Mouse (Mus musculus): ENCODE data around the gene Rerg. TPM values are rescaled to one million over a fixed set of nuclear protein-coding genes. Genes with fewer than 3 reads are reported as not detected.

Gene Rerg
- polyA plus RNA-seq, 1 experiment from 2014 or later = 23.9 TPM

- Histone ChIP-seq H3K36me3 (ENCODE audit: control insufficient read depth, insufficient read depth, low read length) (no peaks in the 10 kb centered on the region), H3K4me3 (ENCODE audit: low read depth, low read length) (no peak overlapping the region), H3K27me3 (ENCODE audit: control insufficient read depth, insufficient read depth, low read length) (no peaks in the 10 kb centered on the region), H3K27ac (replicated peaks) (no peak overlapping the region), H3K9me3 (ENCODE audit: control insufficient read depth, low read length) (no peaks in the 10 kb centered on the region), H3K4me1 (replicated peaks; ENCODE audit: control insufficient read depth, insufficient read depth) (no peaks in the 10 kb centered on the region), H3K9ac (ENCODE audit: low read length) (no peak overlapping the region), H3K4me2 (replicated peaks; ENCODE audit: low read depth) (no peak overlapping the region)
- ATAC-seq (ENCODE audit: low FRiP score, low TSS enrichment) (no peak), DNase-seq (ENCODE audit: low spot score) (no peak)
- WGBS = 67% methylated on average over 13 of the region's 13 CpGs
- TF ChIP-seq CTCF (IDR thresholded peaks at IDR 0.05; ENCODE audit: low read depth) (no peak), EP300 (optimal IDR thresholded peaks at IDR 0.05) (no peak)
These were observed 93.6 kb downstream of the Rerg start for GRCm38 (mm10) chr6:137076731-137077130.

GRCm38 (mm10) chr6:137076225-137076624, 94.1 kb downstream of the Rerg start:
- no peak overlapping the region for H3K9ac ChIP-seq (ENCODE audit: low read length)
- H3K27me3 ChIP-seq (ENCODE audit: control insufficient read depth, insufficient read depth, low read length) = no peaks in the 10 kb centered on the region
- TF ChIP-seq EP300 (optimal IDR thresholded peaks at IDR 0.05) = no peak
- no peak for TF ChIP-seq CTCF (IDR thresholded peaks at IDR 0.05; ENCODE audit: low read depth)
- no peak overlapping the region for H3K4me3 ChIP-seq (ENCODE audit: low read depth, low read length)
- DNase-seq (ENCODE audit: low spot score) (no peak), ATAC-seq (ENCODE audit: low FRiP score, low TSS enrichment) (no peak)
- H3K36me3 ChIP-seq (ENCODE audit: control insufficient read depth, insufficient read depth, low read length) = no peaks in the 10 kb centered on the region
- no peak overlapping the region for H3K27ac ChIP-seq (replicated peaks)
- no peaks in the 10 kb centered on the region for H3K9me3 ChIP-seq (ENCODE audit: control insufficient read depth, low read length)
- 61% methylated on average over 6 of the region's 6 CpGs for WGBS
- H3K4me1 ChIP-seq (replicated peaks; ENCODE audit: control insufficient read depth, insufficient read depth) = no peaks in the 10 kb centered on the region
- no peak overlapping the region for H3K4me2 ChIP-seq (replicated peaks; ENCODE audit: low read depth)

- 59% methylated on average over 8 of the region's 8 CpGs for WGBS
- TF ChIP-seq CTCF (IDR thresholded peaks at IDR 0.05; ENCODE audit: low read depth) = no peak
- no peak for TF ChIP-seq EP300 (optimal IDR thresholded peaks at IDR 0.05)
- H3K4me3 ChIP-seq (ENCODE audit: low read depth, low read length) = no peak overlapping the region
- H3K36me3 ChIP-seq (ENCODE audit: control insufficient read depth, insufficient read depth, low read length) = no peaks in the 10 kb centered on the region
- H3K9me3 ChIP-seq (ENCODE audit: control insufficient read depth, low read length) = no peaks in the 10 kb centered on the region
- no peaks in the 10 kb centered on the region for H3K4me1 ChIP-seq (replicated peaks; ENCODE audit: control insufficient read depth, insufficient read depth)
- no peak overlapping the region for H3K27ac ChIP-seq (replicated peaks)
- no peak for DNase-seq (ENCODE audit: low spot score)
- no peak overlapping the region for H3K4me2 ChIP-seq (replicated peaks; ENCODE audit: low read depth)
- no peak for ATAC-seq (ENCODE audit: low FRiP score, low TSS enrichment)
- no peaks in the 10 kb centered on the region for H3K27me3 ChIP-seq (ENCODE audit: control insufficient read depth, insufficient read depth, low read length)
- no peak overlapping the region for H3K9ac ChIP-seq (ENCODE audit: low read length)
These were observed 98.0 kb downstream of the Rerg start for GRCm38 (mm10) chr6:137072256-137072655.

- no peak overlapping the region for H3K4me2 ChIP-seq (replicated peaks; ENCODE audit: low read depth)
- H3K4me1 ChIP-seq (replicated peaks; ENCODE audit: control insufficient read depth, insufficient read depth) = no peaks in the 10 kb centered on the region
- TF ChIP-seq CTCF (IDR thresholded peaks at IDR 0.05; ENCODE audit: low read depth) (no peak), EP300 (optimal IDR thresholded peaks at IDR 0.05) (no peak)
- WGBS = 81% methylated on average over 9 of the region's 9 CpGs
- no peaks in the 10 kb centered on the region for H3K36me3 ChIP-seq (ENCODE audit: control insufficient read depth, insufficient read depth, low read length)
- no peak for ATAC-seq (ENCODE audit: low FRiP score, low TSS enrichment)
- H3K9me3 ChIP-seq (ENCODE audit: control insufficient read depth, low read length) = no peaks in the 10 kb centered on the region
- no peak overlapping the region for H3K27ac ChIP-seq (replicated peaks)
- DNase-seq (ENCODE audit: low spot score) = no peak
- no peak overlapping the region for H3K4me3 ChIP-seq (ENCODE audit: low read depth, low read length)
- H3K27me3 ChIP-seq (ENCODE audit: control insufficient read depth, insufficient read depth, low read length) = no peaks in the 10 kb centered on the region
- no peak overlapping the region for H3K9ac ChIP-seq (ENCODE audit: low read length)
These were observed 98.8 kb downstream of the Rerg start for GRCm38 (mm10) chr6:137071466-137071865.

- Histone ChIP-seq H3K4me1 (replicated peaks; ENCODE audit: control insufficient read depth, insufficient read depth) (no peaks in the 10 kb centered on the region), H3K4me2 (replicated peaks; ENCODE audit: low read depth) (no peak overlapping the region), H3K36me3 (ENCODE audit: control insufficient read depth, insufficient read depth, low read length) (no peaks in the 10 kb centered on the region), H3K9me3 (ENCODE audit: control insufficient read depth, low read length) (no peaks in the 10 kb centered on the region), H3K27ac (replicated peaks) (no peak overlapping the region), H3K27me3 (ENCODE audit: control insufficient read depth, insufficient read depth, low read length) (no peaks in the 10 kb centered on the region), H3K4me3 (ENCODE audit: low read depth, low read length) (no peak overlapping the region), H3K9ac (ENCODE audit: low read length) (no peak overlapping the region)
- no peak for ATAC-seq (ENCODE audit: low FRiP score, low TSS enrichment)
- DNase-seq (ENCODE audit: low spot score) = no peak
- WGBS = 73% methylated on average over 7 of the region's 7 CpGs
- TF ChIP-seq CTCF (IDR thresholded peaks at IDR 0.05; ENCODE audit: low read depth) = no peak
- no peak for TF ChIP-seq EP300 (optimal IDR thresholded peaks at IDR 0.05)
These were observed 104.8 kb downstream of the Rerg start for GRCm38 (mm10) chr6:137065506-137065905.

GRCm38 (mm10) chr6:137064786-137065185, 105.5 kb downstream of the Rerg start:
- no peak overlapping the region for H3K4me3 ChIP-seq (ENCODE audit: low read depth, low read length)
- WGBS = 87% methylated on average over 14 of the region's 14 CpGs
- TF ChIP-seq EP300 (optimal IDR thresholded peaks at IDR 0.05) = no peak
- no peaks in the 10 kb centered on the region for H3K36me3 ChIP-seq (ENCODE audit: control insufficient read depth, insufficient read depth, low read length)
- no peak for DNase-seq (ENCODE audit: low spot score)
- no peaks in the 10 kb centered on the region for H3K4me1 ChIP-seq (replicated peaks; ENCODE audit: control insufficient read depth, insufficient read depth)
- no peak overlapping the region for H3K4me2 ChIP-seq (replicated peaks; ENCODE audit: low read depth)
- H3K9me3 ChIP-seq (ENCODE audit: control insufficient read depth, low read length) = no peaks in the 10 kb centered on the region
- no peak overlapping the region for H3K27ac ChIP-seq (replicated peaks)
- no peak overlapping the region for H3K9ac ChIP-seq (ENCODE audit: low read length)
- ATAC-seq (ENCODE audit: low FRiP score, low TSS enrichment) = no peak
- H3K27me3 ChIP-seq (ENCODE audit: control insufficient read depth, insufficient read depth, low read length) = no peaks in the 10 kb centered on the region

All from stomach, postnatal 0 days (tissue).